Mouse (Mus musculus) v-Abl transformed pro-B cells (cell line): ENCODE measurements around the gene Tmed8.
"Not testable (repeated sequence)": the region's sequence is repeated elsewhere in the genome, so short reads cannot be mapped to it uniquely, and the experiment has no call there.

ENCODE experiments used
- in situ Hi-C, 2 experiments: fragments of 400-800 bp; cut with MboI; formaldehyde crosslinking; loops; one replicate each; pipeline ENCODE4 v1.15.1; 2025; ENCODE audit not compliant: unreplicated experiment in 2 of 2

Tmed8 gene

DNA sequence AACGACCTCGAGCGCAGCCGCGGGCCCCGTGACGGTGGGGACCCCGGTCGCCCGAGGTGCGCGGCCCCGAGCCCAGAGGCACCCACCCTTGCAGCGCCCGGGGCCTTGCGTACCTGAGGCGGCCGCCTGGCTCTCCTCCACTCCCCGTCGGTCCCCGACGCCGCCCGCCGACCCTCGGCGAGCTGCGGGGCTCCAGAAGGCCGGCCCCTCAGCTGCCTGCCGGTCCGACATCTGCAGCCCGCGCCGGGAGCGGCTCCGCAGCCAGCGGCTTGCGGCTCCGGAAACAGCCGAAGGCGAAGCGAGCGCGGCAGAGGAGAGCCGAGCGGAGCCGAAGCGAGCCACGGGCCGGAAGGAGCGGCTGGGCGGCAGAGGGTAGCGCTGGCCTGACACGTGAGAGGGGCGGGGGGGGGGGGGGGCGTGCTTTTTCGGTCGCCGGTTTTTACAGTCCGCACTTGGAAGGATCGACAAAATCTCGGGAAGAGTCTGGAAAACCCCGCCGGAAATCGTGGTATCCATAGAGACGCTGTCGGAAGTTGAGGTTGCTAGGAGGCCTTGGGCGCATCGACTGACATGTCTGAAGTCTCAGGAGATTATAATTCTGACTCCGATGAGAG, at the start of gene Tmed8:
Gene Tmed8 (minus strand): TSS at position 482 of the 614 bp plus-strand sequence.
- in situ Hi-C loops, result no loop called here

DNA sequence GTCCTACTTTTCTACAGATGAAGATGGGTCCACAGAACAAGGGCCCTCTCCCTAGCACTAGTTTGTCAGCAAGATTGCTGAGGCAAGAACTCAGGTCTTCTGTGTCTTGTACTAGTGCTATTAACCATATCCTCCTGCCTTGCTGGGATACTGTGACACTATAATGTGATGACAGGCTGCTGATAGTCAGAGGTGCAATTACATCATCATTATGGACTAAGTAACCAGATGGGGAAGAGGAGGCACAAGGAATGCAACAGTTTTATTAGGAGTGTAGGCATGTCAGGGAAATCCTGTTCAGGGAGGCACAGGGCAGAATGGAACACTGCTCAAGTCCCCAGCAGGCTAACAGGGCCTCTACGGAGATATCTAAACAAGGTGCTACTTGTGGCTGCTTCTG, 38.4 kb upstream of the Tmed8 start, which contains the start of gene Noxred1:
Gene Noxred1 (minus strand): TSS at position 101 of the 400 bp plus-strand sequence.
- in situ Hi-C loops, result no loop called here

DNA sequence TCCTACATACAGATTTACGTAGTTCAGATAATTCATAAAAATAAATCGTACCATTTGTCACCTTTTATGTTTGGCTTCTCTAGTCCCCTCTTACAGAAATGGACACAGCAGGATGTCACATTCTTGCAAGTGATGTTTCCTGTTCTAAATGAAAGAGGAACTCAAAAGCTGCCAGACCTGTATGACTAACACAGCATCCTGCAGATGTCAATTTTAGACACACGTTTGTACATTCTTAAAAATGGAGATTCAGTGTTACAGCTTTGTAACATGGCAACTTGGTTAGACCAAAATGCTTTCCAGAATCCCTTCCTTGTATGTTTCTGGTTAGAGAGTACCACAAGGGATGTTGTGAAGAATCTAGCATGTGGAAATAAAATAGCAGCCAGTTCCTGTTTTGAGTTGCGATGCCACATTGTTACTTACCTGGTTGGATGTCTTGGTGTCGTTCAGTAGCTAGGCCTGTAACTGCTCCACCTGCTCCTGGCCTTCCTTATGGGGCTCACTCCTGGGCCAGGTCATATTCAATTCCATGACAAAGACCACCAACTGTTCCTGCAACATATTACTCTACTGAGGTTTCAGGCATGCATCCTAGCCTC, 36.7 kb upstream of the Tmed8 start:
- in situ Hi-C loops, result no loop called here

DNA sequence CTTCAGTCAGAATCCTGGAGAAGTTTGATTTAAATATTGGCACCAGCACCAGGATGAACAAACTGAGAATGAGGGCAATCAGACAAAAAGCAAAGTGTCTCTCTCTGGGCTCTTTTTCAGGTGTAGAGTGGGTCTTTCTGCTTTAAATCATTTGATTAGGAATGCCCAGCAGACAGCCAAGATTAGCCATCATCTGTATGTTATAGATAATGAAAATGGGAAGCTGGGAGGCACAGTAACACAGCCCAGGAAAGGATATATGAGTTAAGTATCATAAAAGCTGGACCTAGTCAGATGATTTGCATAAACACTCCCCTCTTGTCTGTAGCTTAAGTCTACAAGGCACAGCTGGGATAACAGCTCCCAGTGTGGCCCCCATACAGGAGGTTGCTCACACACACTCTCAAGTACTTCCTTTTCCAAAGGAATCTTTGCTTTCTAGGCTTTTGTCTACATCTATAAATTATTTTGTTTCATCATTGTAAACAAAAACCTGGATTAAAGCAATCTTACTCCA, 30.2 kb upstream of the Tmed8 start:
- in situ Hi-C loops, result no loop called here

DNA sequence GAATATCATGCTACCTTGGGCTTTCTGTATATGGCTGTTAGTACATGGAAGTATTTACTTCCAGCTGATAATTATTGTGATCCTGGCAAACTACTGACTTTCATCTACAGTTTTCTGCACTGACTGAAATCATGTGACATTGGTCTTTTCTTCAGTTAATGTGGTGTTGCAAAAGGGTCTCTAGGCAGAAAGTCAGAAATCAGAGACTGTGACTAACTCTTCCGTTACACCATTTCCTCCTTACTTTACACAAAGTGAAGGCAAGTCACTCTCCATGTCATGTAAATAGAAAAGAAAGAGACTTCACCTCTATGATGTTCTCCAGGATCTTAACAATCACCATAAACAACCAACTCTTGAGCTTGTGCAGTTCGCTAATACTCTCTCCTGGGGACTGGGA, 29.4 kb upstream of the Tmed8 start:
- in situ Hi-C loops, result no loop called here

DNA sequence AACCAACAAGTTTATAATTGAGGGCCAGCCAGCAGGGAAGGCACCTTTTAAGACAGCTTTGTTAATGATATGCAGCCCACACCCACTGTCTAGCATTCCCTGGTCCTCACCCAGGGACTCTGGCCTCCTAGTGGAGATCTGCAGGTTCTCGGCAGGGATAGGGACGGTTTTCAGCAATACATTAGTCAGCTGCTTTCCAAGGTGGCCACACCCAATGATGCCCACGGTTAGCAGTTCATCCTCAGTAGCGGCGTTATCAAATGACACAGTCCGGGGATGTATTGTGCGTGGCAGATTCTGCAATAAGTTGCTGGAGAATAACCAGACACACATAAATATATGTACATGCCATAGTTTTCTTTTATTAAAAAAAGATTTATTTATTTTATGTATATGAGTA, 26.5 kb upstream of the Tmed8 start:
- in situ Hi-C loops, result no loop called here

DNA sequence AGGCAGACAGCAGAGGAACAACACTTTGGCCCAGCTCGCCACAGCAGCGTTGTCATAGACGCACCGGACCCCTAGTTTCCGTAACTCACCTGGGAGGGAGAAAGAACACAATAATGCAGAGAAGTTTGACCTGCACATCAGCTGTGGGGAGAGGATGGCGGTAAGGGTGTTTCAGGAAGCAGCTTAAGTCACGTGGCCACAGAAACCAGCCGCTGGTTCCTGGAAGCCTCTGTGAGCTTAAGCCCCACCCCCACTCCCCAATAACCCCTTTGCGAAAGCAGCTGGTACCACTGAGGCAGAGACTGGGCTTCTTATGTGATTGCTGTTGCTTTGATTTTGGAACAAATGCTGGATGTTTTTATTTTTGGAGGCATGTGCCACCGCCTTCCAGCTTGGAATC, 24.7 kb upstream of the Tmed8 start:
- in situ Hi-C loops, result no loop called here

DNA sequence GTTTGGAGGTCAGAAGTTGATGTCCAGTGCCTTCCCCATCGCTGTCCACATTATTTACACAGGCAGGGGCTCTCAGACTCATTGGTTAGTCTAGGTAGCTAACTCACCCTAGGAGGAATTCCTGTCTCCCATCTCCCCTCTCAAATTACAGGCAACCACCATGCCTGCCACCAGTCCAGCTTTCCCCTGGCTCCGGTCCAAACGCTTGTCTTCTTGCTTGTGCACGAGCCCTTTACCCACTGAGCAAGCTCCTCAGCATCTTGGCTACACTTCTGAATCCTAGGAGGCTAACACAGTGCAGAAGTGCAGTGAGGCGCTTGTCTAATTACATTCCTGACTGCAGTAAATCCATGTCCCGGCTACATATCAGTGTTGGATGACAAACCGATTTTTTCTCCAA, 19.1 kb upstream of the Tmed8 start:
- in situ Hi-C loops, result no loop called here

DNA sequence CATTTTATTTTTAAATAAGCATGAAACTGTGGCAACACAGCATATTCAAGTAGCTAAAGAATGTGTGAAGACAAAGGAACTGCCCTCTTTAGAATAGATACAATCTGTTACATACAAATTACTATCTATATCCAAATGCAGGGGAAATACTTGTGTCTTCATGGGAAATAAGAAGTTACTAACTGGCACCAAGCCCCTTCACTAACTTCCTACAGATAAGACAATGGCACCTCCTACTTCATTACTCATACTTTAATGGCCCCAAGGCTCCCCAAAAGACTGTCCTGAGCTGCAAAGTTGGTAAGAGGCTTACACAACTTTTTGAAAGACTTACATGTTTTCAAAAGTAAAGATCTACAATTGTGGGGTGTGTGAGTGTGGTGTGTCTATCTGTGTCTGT, 17.3 kb upstream of the Tmed8 start:
- in situ Hi-C loops, result no loop called here

DNA sequence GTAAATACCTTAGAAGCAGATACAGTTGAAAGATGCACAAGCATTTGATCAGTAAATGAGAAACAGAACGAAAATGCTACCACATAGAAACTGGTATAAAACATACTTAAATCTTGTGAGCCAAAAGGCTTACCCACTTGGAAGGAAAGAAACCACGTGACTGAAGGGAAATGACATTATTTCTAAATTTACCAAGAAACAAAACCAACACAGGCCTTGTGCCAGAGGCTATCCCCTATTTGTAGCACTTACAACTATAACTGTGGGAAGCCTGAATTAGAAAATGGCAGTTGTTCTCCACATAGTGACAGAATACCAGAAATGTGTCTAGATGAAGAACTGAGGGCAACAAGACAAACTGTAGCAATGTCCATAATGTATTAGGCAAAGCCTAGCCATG, 15.8 kb upstream of the Tmed8 start:
- in situ Hi-C loops, result no loop called here

DNA sequence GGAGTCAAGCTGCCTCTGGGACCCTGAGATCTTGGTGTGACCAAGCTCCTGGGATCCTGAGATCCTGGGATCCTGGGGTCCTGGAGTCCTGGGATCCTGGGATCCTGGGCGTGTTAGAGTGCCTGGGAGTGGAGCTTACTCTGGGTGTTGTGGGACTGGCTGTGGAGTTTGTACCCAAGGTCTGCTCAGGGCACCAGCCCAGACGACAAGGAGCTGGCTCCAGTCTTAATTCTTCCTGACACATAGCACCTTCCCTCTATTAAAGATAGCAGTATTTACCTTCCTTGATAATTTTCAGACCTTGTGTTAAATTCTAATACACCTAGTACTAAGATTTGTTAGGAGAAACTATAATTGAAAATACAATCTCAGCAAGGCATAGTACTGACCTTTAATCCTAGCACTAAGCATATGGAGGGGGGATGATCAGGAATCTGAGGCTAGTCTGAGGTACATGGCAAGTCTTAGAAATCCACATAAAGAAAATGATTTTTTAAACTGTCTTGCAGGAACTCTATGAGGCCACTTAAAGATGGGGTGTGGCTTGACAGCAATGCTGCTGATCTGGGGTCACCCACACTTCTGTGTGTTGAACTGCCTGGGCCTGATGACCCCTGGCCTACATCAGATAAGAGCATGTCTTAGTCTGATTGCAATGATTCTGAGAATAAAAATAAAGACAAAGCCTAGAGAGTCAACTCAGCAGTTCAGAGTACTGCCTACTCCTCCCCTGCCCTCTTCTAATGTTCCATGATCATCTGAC, 12.8 kb upstream of the Tmed8 start:
- in situ Hi-C loops, result no loop called here

DNA sequence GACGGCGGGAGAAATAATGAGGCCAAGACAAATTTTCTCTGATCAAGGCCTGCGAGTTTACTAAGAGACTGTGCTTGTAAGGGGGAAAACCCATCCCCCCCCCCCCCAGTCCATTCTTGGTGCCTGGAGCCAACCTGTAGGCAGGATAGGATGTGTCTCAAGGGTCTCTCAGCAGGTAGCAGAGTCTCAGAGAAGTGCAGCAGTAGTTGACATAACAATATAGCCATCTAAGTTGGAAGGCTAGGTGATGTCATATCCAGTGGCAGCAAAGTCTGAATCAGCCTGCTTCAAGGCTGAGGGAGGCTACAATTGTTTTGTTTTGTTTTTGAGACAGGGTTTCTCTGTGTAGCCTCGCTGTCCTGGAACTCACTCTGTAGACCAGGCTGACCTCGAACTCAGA, 5.5 kb upstream of the Tmed8 start:
- in situ Hi-C loops, result not testable (repeated sequence)

DNA sequence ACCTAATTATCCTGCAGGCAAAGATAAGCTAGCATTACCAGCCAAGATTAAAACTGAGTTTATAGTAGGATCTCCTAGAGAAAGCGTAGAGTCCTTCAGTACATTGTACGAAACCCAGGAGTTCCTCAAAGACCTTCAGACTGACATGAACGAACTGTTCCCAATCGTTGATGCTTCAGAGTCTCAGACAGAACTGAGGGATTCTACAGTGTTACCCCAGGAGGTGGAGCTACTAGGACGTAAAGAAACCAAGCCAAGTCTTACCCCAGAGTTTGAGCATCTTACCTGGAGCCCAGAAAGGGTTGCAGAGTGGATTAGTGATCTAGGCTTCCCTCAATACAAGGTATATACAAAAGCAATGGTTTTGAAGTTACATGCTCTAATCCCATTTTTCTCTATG, 1.4 kb upstream of the Tmed8 start:
- in situ Hi-C loops, result no loop called here

DNA sequence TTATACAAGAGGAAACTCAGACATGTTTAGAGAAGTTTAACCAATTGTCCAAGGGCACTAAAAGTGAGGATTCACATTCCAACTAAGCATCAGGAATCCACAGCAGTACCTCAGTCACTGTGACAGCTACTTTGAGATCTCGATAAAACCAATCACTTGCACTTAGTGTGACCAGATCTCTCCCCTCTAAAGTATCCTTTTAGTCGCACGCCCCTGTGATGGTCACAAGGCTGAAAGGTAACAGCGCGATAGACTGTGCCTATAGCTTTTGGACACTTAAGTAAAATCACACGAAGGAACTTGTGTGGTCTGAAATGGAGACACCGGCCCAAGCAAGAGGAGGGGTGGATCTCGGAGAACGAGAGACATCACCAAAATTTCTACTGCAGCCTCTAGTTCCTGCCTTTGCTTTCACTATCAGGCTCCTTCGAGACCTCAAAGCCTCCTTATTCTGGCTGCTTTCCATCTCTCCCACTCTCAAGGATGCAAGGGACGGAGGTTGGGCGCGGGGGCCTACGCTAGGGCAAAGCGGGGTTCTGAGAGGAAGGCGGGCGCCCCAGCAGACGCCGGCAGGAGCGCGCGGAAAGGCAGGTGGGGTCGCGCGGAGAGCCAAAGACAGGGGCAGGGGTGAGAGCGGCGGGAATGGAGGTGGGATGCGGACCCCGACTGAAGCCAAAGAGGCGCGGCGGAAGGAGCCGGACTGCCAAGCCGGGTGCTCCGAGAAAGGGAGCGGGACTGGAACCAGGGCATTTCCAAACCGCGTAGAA, 865 bp downstream of the Tmed8 start, which contains the start of gene Samd15:
Gene Samd15 (plus strand): TSS at position 518 of the 767 bp plus-strand sequence.
- in situ Hi-C loops, result no loop called here

DNA sequence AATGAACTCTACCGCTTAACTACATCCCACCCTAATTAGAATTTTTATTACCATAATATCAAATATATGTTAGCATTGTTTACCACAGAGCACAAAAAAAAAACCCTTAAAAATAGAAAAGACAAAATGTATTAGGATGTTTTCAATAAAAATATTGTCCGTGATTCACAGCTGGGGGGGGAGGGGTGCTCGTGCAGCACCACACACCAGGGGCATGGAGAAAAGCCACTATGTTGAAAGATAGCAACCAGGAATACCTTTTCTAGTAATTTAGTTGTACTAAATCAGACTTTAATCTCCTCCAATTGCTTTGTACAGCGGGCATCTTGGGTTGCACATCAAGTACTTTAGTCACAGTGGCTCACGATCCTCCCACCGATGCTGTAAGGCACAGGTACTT, 1.5 kb downstream of the Tmed8 start:
- in situ Hi-C loops, result no loop called here

DNA sequence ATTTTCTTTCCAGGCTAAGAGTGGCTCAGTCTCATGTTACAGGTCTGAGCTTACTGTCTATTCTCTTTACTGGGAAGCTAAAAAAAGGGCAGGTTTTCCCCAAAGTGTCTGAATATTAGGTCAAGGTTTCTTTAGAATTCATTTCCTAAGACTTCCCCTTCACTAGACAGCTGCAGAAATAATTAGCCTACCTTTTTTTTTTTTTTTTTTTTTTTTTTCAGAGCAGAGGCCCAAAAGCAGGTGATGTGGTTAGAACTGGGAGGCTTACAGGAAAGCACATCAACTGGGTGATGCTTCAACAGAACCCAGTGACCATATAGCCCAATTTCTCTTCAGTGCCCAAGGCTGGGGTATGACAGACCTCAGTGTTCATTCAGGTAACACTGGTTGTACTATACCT, 3.9 kb downstream of the Tmed8 start:
- in situ Hi-C loops, result no loop called here

DNA sequence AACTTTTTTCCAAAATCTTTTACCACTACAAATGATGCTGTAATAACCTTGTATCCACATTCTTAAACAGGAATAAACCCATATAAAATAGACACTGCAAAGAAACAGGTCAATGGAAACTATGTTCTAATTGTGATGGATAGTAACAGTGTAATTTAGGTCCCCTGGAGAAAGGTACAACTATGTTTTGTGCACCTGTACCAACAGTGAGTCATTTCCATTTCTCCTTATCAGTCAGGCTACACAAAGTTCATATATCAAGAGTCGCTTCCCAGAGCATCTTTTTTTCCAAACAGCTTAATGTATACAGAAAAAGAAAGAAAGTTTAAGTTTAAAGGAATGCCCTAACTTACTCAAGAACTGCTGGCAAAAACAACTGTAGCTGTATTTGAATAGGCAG, 5.2 kb downstream of the Tmed8 start:
- in situ Hi-C loops, result no loop called here

DNA sequence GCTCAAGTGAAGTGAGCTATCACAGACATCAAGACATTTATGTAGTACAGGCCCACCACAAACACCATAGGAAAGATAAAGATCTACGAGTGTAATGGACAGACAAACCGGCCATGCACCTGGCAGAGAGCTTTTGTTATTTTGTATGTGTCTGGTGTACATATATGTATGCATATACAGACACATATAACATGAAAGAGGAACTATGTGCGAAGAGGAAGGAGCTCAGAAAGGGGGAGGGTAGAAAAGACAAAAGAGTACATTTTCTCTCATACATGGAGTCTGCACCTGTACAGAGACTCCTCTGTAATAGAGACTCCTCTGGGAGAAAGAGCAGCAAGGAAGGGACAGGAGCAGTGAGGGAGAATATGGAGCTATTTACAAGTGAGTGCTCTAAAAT, 7.2 kb downstream of the Tmed8 start:
- in situ Hi-C loops, result no loop called here

DNA sequence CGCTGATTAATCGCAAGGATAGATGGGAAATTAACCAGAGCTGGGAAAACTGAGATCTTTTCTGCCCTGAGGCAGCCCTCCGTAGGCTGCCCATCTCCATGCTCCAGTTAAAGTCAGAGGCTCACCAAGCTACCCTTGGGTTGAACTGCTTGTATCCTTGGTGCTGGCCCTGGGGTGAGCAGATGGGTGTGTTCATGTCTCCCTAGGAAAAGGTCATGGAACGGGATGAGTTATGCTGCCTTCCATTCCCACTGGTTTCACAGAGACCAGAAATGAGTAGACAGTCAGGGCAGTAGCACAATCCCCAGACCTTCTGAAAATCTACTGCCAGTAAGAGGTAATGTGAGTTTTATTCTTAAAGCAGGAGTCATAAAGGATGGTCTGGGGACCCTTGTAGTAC, 22.6 kb downstream of the Tmed8 start:
- in situ Hi-C loops, result no loop called here

DNA sequence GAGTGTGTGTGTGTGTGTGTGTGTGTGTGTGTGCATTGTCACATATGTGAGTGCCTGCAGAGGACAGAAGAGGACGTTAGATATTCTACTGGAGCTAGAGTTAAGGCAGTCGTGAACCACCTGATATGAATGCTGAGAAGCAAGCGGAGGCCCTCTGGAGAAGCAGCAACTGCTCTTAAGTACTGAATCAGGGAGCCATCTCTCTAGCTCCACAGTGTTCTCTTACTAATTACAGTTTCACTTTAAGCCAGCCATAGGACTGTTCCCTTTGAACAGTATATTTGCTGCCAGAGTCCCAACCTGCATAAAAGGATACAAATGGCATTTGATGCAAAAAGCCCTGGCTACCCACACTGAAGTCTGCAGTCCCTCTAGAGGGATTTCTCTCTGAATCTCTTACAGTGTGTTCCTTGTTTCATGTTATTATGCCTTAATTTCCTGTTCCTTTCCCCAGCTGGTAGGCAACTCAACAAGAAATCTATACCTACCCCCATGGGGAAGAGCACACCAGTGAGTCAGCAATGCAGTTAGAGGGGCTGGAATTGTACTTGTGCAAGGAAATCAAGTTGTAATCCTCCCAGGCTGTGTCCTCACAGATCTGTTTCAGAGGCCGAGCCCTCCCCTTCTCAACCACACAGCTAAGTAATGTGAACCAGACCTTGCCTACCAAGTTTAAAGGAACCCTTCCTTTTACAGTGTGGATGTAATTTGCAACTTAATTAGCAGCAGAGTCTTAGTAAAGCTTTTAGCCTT, 24.9 kb downstream of the Tmed8 start:
- in situ Hi-C loops, result no loop called here
